Mouse (Mus musculus) thymus, adult 18-20 months (tissue): ENCODE measurements around the gene Ubqln1.
"Not testable (repeated sequence)": the region's sequence is repeated elsewhere in the genome, so short reads cannot be mapped to it uniquely, and the experiment has no call there.

ENCODE experiments used
- DNase-seq, 2 experiments: peaks; one replicate each; pipeline ENCODE4 v3.0.0; 2022; ENCODE audit warnings: mixed read lengths in 2 of 2

Ubqln1 gene

DNA sequence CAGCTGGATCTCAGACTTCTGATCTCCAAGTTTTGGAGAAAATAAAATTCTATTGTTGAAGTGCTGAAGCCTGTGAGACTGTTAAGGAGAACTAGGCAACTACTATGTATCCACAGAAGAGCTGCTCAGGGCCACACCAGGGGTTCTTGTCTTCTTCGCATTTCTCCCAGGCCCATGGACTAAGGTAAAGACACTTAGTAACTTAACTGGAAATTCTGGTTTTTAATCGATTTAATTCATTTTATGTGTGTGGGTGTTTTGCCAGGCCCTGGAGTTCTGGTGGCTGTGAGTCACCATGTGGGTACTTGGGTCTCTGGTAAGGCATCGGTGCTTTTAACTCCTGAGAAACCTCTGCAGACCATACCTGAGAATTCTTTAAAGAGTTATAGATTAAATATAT is 65.8 kb downstream of the Ubqln1 start:
- no peak for DNase-seq

DNA sequence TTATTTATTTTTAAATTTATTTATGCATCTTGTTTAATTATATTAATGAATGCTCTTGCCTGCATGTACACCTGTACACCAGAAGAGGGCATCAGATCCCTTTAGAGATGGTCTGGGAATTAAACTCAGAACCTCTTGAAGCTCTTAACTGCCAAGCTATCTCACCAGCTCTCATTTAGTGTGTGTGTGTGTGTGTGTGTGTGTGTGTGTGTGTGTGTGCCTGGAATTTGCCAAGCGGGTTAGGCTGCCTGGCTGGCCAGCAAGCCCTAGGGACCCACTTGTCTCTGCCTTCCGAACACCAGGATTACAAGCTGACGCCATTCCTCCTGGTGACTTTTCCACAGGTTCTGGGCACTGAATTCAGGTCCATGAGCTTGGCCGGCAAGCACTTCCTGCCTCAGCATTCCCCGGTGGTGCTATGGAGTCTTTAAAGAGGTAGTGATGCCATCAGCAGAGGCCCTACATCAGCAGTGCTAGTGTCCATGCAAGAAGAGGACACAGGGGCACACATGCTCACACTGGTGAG is 66.4 kb downstream of the Ubqln1 start:
- DNase-seq = no peak

DNA sequence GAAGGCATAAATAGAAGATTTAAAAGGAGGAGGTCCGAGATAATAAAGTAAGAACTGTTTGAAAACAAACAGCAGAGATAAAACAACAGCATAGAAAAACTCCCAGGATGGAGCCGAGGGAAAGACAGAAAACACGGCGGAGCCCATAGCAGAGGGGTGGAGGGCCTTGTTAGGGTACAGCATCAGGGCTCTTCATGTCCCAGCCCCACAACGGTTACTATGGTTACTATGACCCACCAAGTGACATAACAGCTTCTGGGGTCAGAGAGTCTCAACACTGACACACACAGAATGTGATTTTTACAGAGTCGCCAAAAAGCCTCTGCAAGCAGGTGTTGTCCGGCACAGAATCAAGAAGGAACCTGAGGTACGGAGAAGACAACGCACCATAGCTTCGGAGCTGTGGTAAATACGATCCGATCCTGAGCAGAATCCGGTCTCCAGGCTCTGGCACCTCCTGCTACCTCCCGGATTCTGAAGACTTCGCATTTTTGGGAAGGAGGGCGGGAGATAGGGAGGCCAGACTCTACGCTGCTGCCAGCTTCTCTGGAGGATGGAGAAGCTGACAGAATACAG is 67.1 kb downstream of the Ubqln1 start:
- no peak for DNase-seq

- no peak for DNase-seq
These were observed 67.7 kb downstream of the Ubqln1 start for GRCm38 (mm10) chr13:58147760-58148159.

- not testable (repeated sequence) for DNase-seq
These were observed 68.8 kb downstream of the Ubqln1 start for GRCm38 (mm10) chr13:58146603-58147002.

GRCm38 (mm10) chr13:58131692-58132091 is 83.8 kb downstream of the Ubqln1 start:
- no peak for DNase-seq

- DNase-seq = no peak
These were observed 85.7 kb downstream of the Ubqln1 start for GRCm38 (mm10) chr13:58129687-58130246.

- peak; percentile 93 to 96 for DNase-seq
These were observed 86.4 kb downstream of the Ubqln1 start for GRCm38 (mm10) chr13:58128768-58129671.

- peak; percentile 85 to 89 for DNase-seq
These were observed 87.1 kb downstream of the Ubqln1 start, which contains the start of gene Hnrnpa0 for GRCm38 (mm10) chr13:58128396-58128767. Gene Hnrnpa0 (minus strand): TSS chr13:58128556.

- peak; percentile 51 to 65 for DNase-seq
These were observed 87.6 kb downstream of the Ubqln1 start for GRCm38 (mm10) chr13:58127766-58128361.

DNA sequence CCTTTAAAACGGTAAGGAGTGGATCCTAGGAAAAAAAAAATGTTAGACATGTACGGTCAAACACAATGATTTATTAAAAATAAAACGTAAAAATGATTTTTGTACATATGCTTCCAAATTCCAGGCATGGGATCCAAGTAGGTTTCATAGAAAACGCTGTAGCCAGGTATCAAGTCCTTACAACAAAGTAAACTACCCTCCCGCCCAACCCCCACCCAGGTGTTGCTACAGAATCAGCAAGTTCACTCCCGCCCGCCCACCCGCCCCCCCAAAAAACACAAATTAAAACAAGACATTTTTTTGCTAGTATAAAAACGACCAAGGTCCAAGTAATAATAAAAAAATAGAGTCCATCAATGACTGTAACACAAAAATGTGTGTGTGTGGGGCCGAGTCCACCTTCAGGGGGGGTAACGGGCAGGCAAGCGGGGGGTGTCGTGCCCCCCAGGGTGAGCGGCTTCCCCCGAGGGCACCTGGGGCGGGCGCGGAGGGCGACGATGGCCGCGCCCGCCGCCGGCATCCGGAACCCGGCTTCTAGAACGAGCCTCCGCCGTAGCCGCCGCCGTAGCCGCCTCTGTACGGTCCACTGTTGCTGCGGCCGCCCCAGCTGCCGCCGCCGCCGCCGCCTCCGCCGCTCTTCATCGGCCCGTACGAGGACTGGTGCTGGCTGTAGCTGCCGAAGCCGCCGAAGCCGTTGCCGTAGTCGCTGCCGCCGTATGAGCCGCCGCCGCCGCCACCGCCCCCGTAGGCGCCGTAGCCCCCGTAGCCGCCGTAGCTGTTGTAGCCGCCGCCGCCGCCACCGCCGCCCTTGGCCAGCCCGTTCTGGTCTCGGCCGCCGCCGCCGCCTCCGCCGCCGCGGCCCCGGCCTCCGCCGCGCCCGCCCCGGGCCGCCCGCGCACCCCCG is 88.3 kb downstream of the Ubqln1 start:
- DNase-seq = peak in 1 of 2 experiments; percentile 26
